Mouse (Mus musculus): ENCODE data around the gene Anapc2. TPM values are rescaled to one million over a fixed set of nuclear protein-coding genes. Genes with fewer than 3 reads are reported as not detected.

Anapc2 gene
- polyA plus RNA-seq, 1 experiment from 2014 or later = 95.8 TPM

DNA sequence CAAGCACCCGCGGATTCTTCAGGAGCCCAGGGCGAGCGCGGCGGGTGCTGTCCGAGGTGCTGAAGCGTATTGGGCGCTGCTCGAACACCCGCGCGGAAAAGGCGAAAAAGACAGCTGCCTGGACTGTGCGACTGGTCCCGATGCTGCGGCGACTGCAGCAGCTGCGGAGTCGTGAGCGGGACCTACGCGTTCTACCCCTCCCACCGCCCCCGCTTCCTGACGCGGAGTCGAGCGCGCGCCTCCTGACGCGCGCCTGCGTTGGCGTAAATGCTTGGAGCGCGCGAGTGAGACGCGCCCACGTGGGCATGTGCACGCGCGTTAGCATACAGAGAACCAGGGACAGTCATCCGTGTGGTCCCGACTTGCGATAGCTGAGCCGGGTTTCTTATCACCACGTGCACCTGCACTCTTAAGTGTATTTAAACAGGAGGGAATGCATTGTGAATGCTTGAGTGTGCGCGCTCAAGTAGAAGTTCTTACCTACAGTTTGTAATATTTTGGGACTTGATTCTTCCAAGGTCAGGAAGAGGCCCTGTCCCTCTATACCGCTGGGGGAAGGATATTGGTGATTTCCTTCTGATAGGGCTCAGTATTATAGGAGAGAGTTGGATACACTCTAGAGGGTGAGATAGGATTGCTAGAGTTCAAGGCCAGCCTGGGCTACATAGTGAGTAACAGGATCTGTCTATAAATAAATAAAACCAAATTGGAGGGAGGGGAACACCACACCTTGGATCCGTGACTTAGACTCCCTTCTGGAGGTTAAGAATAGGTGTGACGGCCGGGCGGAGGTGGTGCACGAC lies 46.9 kb downstream of the Anapc2 start, which contains the start of gene Grin1:
Gene Grin1, minus strand, starts transcription at position 217 of the 803 bp plus-strand sequence.
- ATAC-seq = peak; percentile 73
- peak within 1 kb of the TSS; percentile 27 for H3K4me3 ChIP-seq (replicated peaks)
- no peak within 1 kb of the TSS for H3K27ac ChIP-seq
- peaks cover 3% of the 10 kb centered on the region; the same call in 1 of the 2 replicates for H3K4me1 ChIP-seq (replicated peaks)
- H3K9me3 ChIP-seq = no peaks in the 10 kb centered on the region
- H3K4me2 ChIP-seq (replicated peaks) = peak within 1 kb of the TSS; percentile 75
- WGBS = 10% methylated on average over 58 of the region's 58 CpGs
- no peak within 1 kb of the TSS for H3K9ac ChIP-seq
- peaks cover 45% of the 10 kb centered on the region for H3K27me3 ChIP-seq (replicated peaks)
- no peaks in the 10 kb centered on the region for H3K36me3 ChIP-seq

DNA sequence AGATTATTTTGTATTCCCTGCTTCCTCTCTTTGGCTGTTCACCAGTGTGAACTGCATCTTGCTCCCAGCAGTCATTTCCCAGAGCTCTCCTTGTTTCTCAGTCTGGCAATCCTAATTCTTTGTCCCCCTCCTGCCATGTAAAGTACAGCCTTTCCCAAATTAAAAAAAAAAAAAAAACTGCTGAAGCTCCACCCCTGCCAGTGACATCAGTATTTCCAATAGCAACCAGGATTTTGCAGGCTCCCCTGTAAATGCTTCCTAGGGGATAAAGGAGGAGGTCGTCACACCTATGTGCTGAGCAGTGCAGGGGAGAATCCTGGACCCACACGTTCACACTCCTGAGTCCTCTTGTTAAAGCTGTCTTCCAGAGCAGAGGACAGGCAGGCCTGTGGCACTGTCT lies 47.8 kb downstream of the Anapc2 start:
- Histone ChIP-seq H3K4me1 (replicated peaks) (peaks cover 3% of the 10 kb centered on the region; the same call in 1 of the 2 replicates), H3K9ac (no peak overlapping the region), H3K27me3 (replicated peaks) (peaks cover 43% of the 10 kb centered on the region), H3K36me3 (no peaks in the 10 kb centered on the region), H3K9me3 (no peaks in the 10 kb centered on the region), H3K4me3 (replicated peaks) (no peak overlapping the region), H3K4me2 (replicated peaks) (no peak overlapping the region), H3K27ac (no peak overlapping the region)
- ATAC-seq = no peak
- 18% methylated on average over 2 of the region's 2 CpGs for WGBS

GRCm38 (mm10) chr2:25326036-25326435 lies 53.8 kb downstream of the Anapc2 start:
- no peak overlapping the region for H3K4me2 ChIP-seq (replicated peaks)
- no peak overlapping the region for H3K9ac ChIP-seq
- no peak overlapping the region for H3K27ac ChIP-seq
- no peaks in the 10 kb centered on the region for H3K4me1 ChIP-seq (replicated peaks)
- H3K9me3 ChIP-seq = no peaks in the 10 kb centered on the region
- no peaks in the 10 kb centered on the region for H3K36me3 ChIP-seq
- no peaks in the 10 kb centered on the region for H3K27me3 ChIP-seq (replicated peaks)
- no peak for ATAC-seq
- no peak overlapping the region for H3K4me3 ChIP-seq (replicated peaks)
- 72% methylated on average over 2 of the region's 2 CpGs for WGBS

DNA sequence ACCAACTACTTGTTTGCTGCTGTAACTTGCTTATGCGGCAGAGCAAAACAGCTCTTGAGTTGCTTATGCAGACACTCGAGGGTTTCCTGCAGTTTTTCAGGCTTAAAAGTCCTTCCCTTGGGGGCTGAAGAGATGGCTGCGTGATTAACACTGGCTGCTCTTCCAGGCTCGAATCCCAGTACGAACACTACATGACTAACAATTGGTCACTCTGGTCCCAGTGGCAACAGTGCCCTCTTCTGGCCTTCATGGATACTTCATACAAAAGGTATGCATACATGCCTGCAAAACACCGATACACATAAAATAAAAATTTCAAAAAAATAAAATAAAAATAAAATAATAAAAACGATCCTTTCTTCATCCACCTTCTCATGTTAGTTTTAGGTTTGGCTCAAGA lies 56.2 kb downstream of the Anapc2 start:
- no peak for ATAC-seq
- H3K36me3 ChIP-seq = no peaks in the 10 kb centered on the region
- no peaks in the 10 kb centered on the region for H3K9me3 ChIP-seq
- no peak overlapping the region for H3K9ac ChIP-seq
- 40% methylated on average over 7 of the region's 7 CpGs for WGBS
- H3K4me3 ChIP-seq (replicated peaks) = no peak overlapping the region
- no peak overlapping the region for H3K27ac ChIP-seq
- peaks cover 8% of the 10 kb centered on the region for H3K4me1 ChIP-seq (replicated peaks)
- no peak overlapping the region for H3K4me2 ChIP-seq (replicated peaks)
- H3K27me3 ChIP-seq (replicated peaks) = no peaks in the 10 kb centered on the region

- no peaks in the 10 kb centered on the region for H3K9me3 ChIP-seq
- H3K27me3 ChIP-seq (replicated peaks) = no peaks in the 10 kb centered on the region
- H3K36me3 ChIP-seq = peaks cover 15% of the 10 kb centered on the region
- H3K4me2 ChIP-seq (replicated peaks) = peak overlapping the region; percentile 64
- H3K27ac ChIP-seq = no peak overlapping the region
- peaks cover 10% of the 10 kb centered on the region for H3K4me1 ChIP-seq (replicated peaks)
- H3K4me3 ChIP-seq (replicated peaks) = peak overlapping the region; percentile 89
- ATAC-seq = no peak
- peak overlapping the region; percentile 96 for H3K9ac ChIP-seq
- 56% methylated on average over 9 of the region's 9 CpGs for WGBS
Measured at GRCm38 (mm10) chr2:25331470-25331869, 59.2 kb downstream of the Anapc2 start.

DNA sequence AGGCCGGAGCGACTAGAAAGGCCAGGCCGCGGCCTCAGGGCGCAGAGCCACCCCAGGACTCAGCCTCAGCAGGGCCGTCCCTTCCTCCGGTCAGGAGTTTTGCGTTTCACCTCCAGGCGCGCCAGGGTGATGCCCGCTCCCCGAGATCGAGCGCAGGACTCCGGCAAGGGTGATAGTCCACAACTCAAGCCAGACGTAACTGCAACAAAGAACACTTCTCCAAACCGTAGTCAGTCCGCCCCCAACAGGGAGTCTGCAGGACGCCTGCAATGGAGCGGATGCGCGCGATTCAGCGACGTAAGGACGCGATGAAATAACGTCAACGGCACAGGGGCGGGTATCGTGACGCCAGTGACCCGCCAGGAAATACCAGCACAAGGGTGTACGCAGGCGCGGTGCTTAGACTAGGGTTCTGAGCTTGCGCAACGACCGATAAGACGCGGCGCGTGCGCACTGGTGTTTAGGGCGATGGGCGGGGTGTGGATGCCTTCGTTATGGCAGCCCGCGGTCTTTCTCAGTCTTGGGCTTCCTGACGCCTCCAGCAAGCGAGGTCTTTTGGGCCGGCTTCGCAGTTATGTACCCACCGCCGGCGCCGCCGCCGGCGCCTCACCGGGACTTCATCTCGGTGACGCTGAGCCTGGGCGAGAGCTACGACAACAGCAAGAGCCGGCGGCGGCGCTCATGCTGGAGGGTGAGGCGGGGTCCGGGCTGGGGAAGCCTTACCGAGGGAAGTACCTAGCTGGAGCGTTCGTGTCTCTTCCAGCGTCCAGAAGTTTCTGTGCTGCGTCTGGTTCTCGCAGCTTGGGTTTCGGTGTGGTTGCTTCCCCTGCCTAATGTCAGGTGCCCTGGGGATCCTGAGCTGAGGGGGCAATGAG lies 60.2 kb downstream of the Anapc2 start, which contains the start of gene Man1b1:
Gene Man1b1, plus strand, starts transcription at position 53 of the 875 bp plus-strand sequence.
- peak within 1 kb of the TSS; percentile 87 for H3K27ac ChIP-seq
- peaks cover 16% of the 10 kb centered on the region for H3K36me3 ChIP-seq
- under 1% methylated on average over 78 of the region's 78 CpGs for WGBS
- H3K4me3 ChIP-seq (replicated peaks) = peak within 1 kb of the TSS; percentile 89
- no peaks in the 10 kb centered on the region for H3K9me3 ChIP-seq
- ATAC-seq = peak; percentile 98
- peak within 1 kb of the TSS; percentile 96 for H3K9ac ChIP-seq
- no peaks in the 10 kb centered on the region for H3K27me3 ChIP-seq (replicated peaks)
- peaks cover 10% of the 10 kb centered on the region for H3K4me1 ChIP-seq (replicated peaks)
- peak within 1 kb of the TSS; percentile 88 for H3K4me2 ChIP-seq (replicated peaks)

DNA sequence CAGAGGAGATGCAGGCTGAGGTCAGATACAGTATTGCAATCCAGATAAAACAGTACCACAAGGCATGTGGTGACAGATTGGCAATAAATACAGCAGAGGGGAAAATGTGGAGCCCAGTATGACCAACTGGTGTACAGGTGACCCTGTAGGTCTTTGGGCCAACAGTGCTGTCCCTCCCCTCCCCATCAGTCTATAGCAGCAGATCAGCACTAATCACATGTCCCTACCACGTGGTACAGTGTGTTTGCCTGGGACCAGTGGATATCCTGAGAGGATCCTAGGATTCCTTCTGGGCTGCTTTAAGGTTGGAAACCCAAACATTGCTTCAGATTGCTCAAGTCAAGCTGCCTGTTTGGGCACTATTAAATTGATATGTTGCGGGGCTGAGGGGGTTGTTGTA lies 61.3 kb downstream of the Anapc2 start:
- Histone ChIP-seq H3K36me3 (peaks cover 25% of the 10 kb centered on the region), H3K27me3 (replicated peaks) (no peaks in the 10 kb centered on the region), H3K4me2 (replicated peaks) (peak overlapping the region; percentile 88), H3K27ac (no peak overlapping the region), H3K9me3 (no peaks in the 10 kb centered on the region), H3K9ac (peak overlapping the region; percentile 83; the same call in 1 of the 2 replicates), H3K4me3 (replicated peaks) (peak overlapping the region; percentile 89), H3K4me1 (replicated peaks) (peaks cover 10% of the 10 kb centered on the region)
- WGBS = 83% methylated on average over 2 of the region's 2 CpGs
- ATAC-seq = no peak

Other genes starting within 250 kb of the Anapc2 start
- gene Nsmf, start 218.1 kb upstream of the Anapc2 start, polyA plus RNA-seq (2015; fragmentation: Nextera tagmentation; extraction: Ambion mirVana) = 48.8 and 50.6 TPM in 2 replicates
- 8.9 and 11.7 TPM in 2 replicates for gene Entpd8, start 192.2 kb upstream of the Anapc2 start, polyA plus RNA-seq (2015; fragmentation: Nextera tagmentation; extraction: Ambion mirVana)
- gene Noxa1, start 177.3 kb upstream of the Anapc2 start, polyA plus RNA-seq (2015; fragmentation: Nextera tagmentation; extraction: Ambion mirVana) = 5.6 and 10.0 TPM in 2 replicates
- 14.3 and 19.3 TPM in 2 replicates for gene Nrarp, start 91.7 kb upstream of the Anapc2 start, polyA plus RNA-seq (2015; fragmentation: Nextera tagmentation; extraction: Ambion mirVana)
- 16.4 and 18.5 TPM in 2 replicates for gene Tor4a, start 75.6 kb upstream of the Anapc2 start, polyA plus RNA-seq (2015; fragmentation: Nextera tagmentation; extraction: Ambion mirVana)
- 94.8 and 106 TPM in 2 replicates for gene Nelfb, start 61.0 kb upstream of the Anapc2 start, polyA plus RNA-seq (2015; fragmentation: Nextera tagmentation; extraction: Ambion mirVana)
- gene Stpg3, start 57.8 kb upstream of the Anapc2 start, polyA plus RNA-seq (2015; fragmentation: Nextera tagmentation; extraction: Ambion mirVana) = not detected in 2 replicates
- not detected in 2 replicates for gene Fam166a, start 53.7 kb upstream of the Anapc2 start, polyA plus RNA-seq (2015; fragmentation: Nextera tagmentation; extraction: Ambion mirVana)
- 600 and 657 TPM in 2 replicates for gene Tubb4b, start 47.8 kb upstream of the Anapc2 start, polyA plus RNA-seq (2015; fragmentation: Nextera tagmentation; extraction: Ambion mirVana)
- 5.0 and 5.6 TPM in 2 replicates for gene Slc34a3, start 38.1 kb upstream of the Anapc2 start, polyA plus RNA-seq (2015; fragmentation: Nextera tagmentation; extraction: Ambion mirVana)
- gene Rnf224, start 35.7 kb upstream of the Anapc2 start, polyA plus RNA-seq (2015; fragmentation: Nextera tagmentation; extraction: Ambion mirVana) = 0.14 and 0.29 TPM in 2 replicates
- 19.0 and 24.8 TPM in 2 replicates for gene Rnf208, start 30.2 kb upstream of the Anapc2 start, polyA plus RNA-seq (2015; fragmentation: Nextera tagmentation; extraction: Ambion mirVana)
- 1.4 and 2.3 TPM in 2 replicates for gene Cysrt1, start 30.0 kb upstream of the Anapc2 start, polyA plus RNA-seq (2015; fragmentation: Nextera tagmentation; extraction: Ambion mirVana)
- gene AL732309.1, start 25.6 kb upstream of the Anapc2 start, polyA plus RNA-seq (2015; fragmentation: Nextera tagmentation; extraction: Ambion mirVana) = 4.3 and 5.5 TPM in 2 replicates
- gene Tmem203, start 17.0 kb upstream of the Anapc2 start, polyA plus RNA-seq (2015; fragmentation: Nextera tagmentation; extraction: Ambion mirVana) = 22.8 and 23.2 TPM in 2 replicates
- 20.7 and 23.6 TPM in 2 replicates for gene Tprn, start 9.9 kb upstream of the Anapc2 start, polyA plus RNA-seq (2015; fragmentation: Nextera tagmentation; extraction: Ambion mirVana)
- 200 and 212 TPM in 2 replicates for gene Ssna1, start within 50 bp of the Anapc2 start, polyA plus RNA-seq (2015; fragmentation: Nextera tagmentation; extraction: Ambion mirVana)
- not detected in 2 replicates for gene Tmem210, start 15.7 kb downstream of the Anapc2 start, polyA plus RNA-seq (2015; fragmentation: Nextera tagmentation; extraction: Ambion mirVana)
- gene Lrrc26, start 17.4 kb downstream of the Anapc2 start, polyA plus RNA-seq (2015; fragmentation: Nextera tagmentation; extraction: Ambion mirVana) = 0.43 and 1.8 TPM in 2 replicates
- gene Grin1, start 46.7 kb downstream of the Anapc2 start, polyA plus RNA-seq (2015; fragmentation: Nextera tagmentation; extraction: Ambion mirVana) = 1.4 TPM in 2 replicates
- 40.2 and 40.8 TPM in 2 replicates for gene Man1b1, start 59.9 kb downstream of the Anapc2 start, polyA plus RNA-seq (2015; fragmentation: Nextera tagmentation; extraction: Ambion mirVana)
- 46.0 and 48.6 TPM in 2 replicates for gene Dpp7, start 83.9 kb downstream of the Anapc2 start, polyA plus RNA-seq (2015; fragmentation: Nextera tagmentation; extraction: Ambion mirVana)
- gene Uap1l1, start 93.2 kb downstream of the Anapc2 start, polyA plus RNA-seq (2015; fragmentation: Nextera tagmentation; extraction: Ambion mirVana) = 105 and 122 TPM in 2 replicates
- 46.8 and 48.8 TPM in 2 replicates for gene Sapcd2, start 99.8 kb downstream of the Anapc2 start, polyA plus RNA-seq (2015; fragmentation: Nextera tagmentation; extraction: Ambion mirVana)
- 12.1 and 15.6 TPM in 2 replicates for gene Entpd2, start 123.4 kb downstream of the Anapc2 start, polyA plus RNA-seq (2015; fragmentation: Nextera tagmentation; extraction: Ambion mirVana)
- 40.9 and 48.2 TPM in 2 replicates for gene Npdc1, start 126.9 kb downstream of the Anapc2 start, polyA plus RNA-seq (2015; fragmentation: Nextera tagmentation; extraction: Ambion mirVana)
- 0.18 TPM in 1 of 2 replicates, not detected in the other for gene Fut7, start 150.8 kb downstream of the Anapc2 start, polyA plus RNA-seq (2015; fragmentation: Nextera tagmentation; extraction: Ambion mirVana)
- 2.8 and 3.7 TPM in 2 replicates for gene Abca2, start 156.2 kb downstream of the Anapc2 start, polyA plus RNA-seq (2015; fragmentation: Nextera tagmentation; extraction: Ambion mirVana)
- 2.2 and 3.0 TPM in 2 replicates for gene Clic3, start 184.4 kb downstream of the Anapc2 start, polyA plus RNA-seq (2015; fragmentation: Nextera tagmentation; extraction: Ambion mirVana)
- gene Paxx, start 188.6 kb downstream of the Anapc2 start, polyA plus RNA-seq (2015; fragmentation: Nextera tagmentation; extraction: Ambion mirVana) = 28.0 and 33.2 TPM in 2 replicates
- 4.6 and 5.8 TPM in 2 replicates for gene Ptgds, start 197.6 kb downstream of the Anapc2 start, polyA plus RNA-seq (2015; fragmentation: Nextera tagmentation; extraction: Ambion mirVana)
- gene Lcn12, start 221.4 kb downstream of the Anapc2 start, polyA plus RNA-seq (2015; fragmentation: Nextera tagmentation; extraction: Ambion mirVana) = not detected in 2 replicates
- 57.5 and 65.2 TPM in 2 replicates for gene Fbxw5, start 228.3 kb downstream of the Anapc2 start, polyA plus RNA-seq (2015; fragmentation: Nextera tagmentation; extraction: Ambion mirVana)
- gene C8g, start 229.2 kb downstream of the Anapc2 start, polyA plus RNA-seq (2015; fragmentation: Nextera tagmentation; extraction: Ambion mirVana) = 5.4 and 8.3 TPM in 2 replicates